Mouse (Mus musculus) embryonic facial prominence, embryonic 13.5 days (tissue): ENCODE measurements at regions not wholly inside any gene's neighbourhood (a gene's known extent, or its start where the extent isn't known, plus 50 kb on each side); places are given as distances from the start of the nearest gene placed in this dataset. TPM values are rescaled to one million over a fixed set of nuclear protein-coding genes. Genes with fewer than 3 reads are reported as not detected.
A peak's percentile ranks its signal among the peaks of the same experiment; 100 is the strongest.

Experiments
- ATAC-seq: fragments of 200-750 bp; cut with Nextera tagmentation; 2 replicates; pipeline ENCODE4 v1.8.0; 2017; ENCODE audit warnings: low read depth; ENCODE audit not compliant: insufficient number of reproducible peaks, insufficient read depth, low FRiP score, low TSS enrichment
- H3K27ac ChIP-seq: fragments of 300-500 bp; sonication (generic); 2 replicates; pipeline ENCODE4 v1.5.1; 2015; ENCODE audit warnings: moderate library complexity, mild to moderate bottlenecking, inconsistent platforms
- H3K27me3 ChIP-seq: fragments of 300-500 bp; sonication (generic); 2 replicates; pipeline ENCODE4 v1.6.1; 2015; ENCODE audit warnings: mild to moderate bottlenecking, inconsistent platforms
- H3K36me3 ChIP-seq: fragments of 300-500 bp; sonication (generic); 2 replicates; pipeline ENCODE4 v1.6.1; 2015; ENCODE audit warnings: mild to moderate bottlenecking, inconsistent platforms
- H3K4me1 ChIP-seq: fragments of 300-500 bp; sonication (generic); 2 replicates; pipeline ENCODE4 v1.6.1; 2015; ENCODE audit warnings: inconsistent platforms
- H3K4me2 ChIP-seq: fragments of 300-500 bp; sonication (generic); 2 replicates; pipeline ENCODE4 v1.6.1; 2015; ENCODE audit warnings: moderate library complexity, mild to moderate bottlenecking, inconsistent platforms
- H3K4me3 ChIP-seq: fragments of 300-500 bp; sonication (generic); 2 replicates; pipeline ENCODE4 v1.5.1; 2015; ENCODE audit warnings: mild to moderate bottlenecking, inconsistent platforms
- H3K9ac ChIP-seq: fragments of 300-500 bp; sonication (generic); 2 replicates; pipeline ENCODE4 v1.6.1; 2015; ENCODE audit warnings: mild to moderate bottlenecking, inconsistent platforms
- H3K9me3 ChIP-seq: fragments of 300-500 bp; sonication (generic); 2 replicates; pipeline ENCODE4 v1.6.1; 2016; ENCODE audit warnings: inconsistent platforms
- WGBS: fragments of 180-500 bp; shearing (Covaris S2); methylation state at CpG from one replicate; pipeline ENCODE4 v1.1.7; 2015; ENCODE audit warnings: mixed read lengths; 5-methylcytosine and 5-hydroxymethylcytosine counted together
- microRNA-seq: library from miRNA; unstranded; fragments of <30 nt; microRNA quantifications from one replicate; pipeline ENCODE4, GENCODE M21; 2016

- ATAC-seq, result no peak
- H3K36me3 ChIP-seq, result no peaks in the 10 kb centered on the region
- H3K9me3 ChIP-seq, result no peaks in the 10 kb centered on the region
- H3K4me3 ChIP-seq, result no peak overlapping the region
- 0 out of 2 replicates have a peak overlapping the region, but pooled peaks have one; percentile 11 for H3K27ac ChIP-seq
- WGBS, result 50% methylated on average over 12 of the region's 12 CpGs
- H3K9ac ChIP-seq, result no peak overlapping the region
- no peak overlapping the region for H3K4me2 ChIP-seq
- H3K27me3 ChIP-seq, result peaks cover 23% of the 10 kb centered on the region
- peaks cover 64% of the 10 kb centered on the region for H3K4me1 ChIP-seq
Observed at GRCm38 (mm10) chr12:109397175-109398058, 55.2 kb upstream of the Dlk1 start.

GRCm38 (mm10) chr12:109398473-109398872 lies 54.1 kb upstream of the Dlk1 start:
- H3K9me3 ChIP-seq, result no peaks in the 10 kb centered on the region
- 0 out of 2 replicates have a peak overlapping the region, but pooled peaks have one; percentile 29 for H3K27ac ChIP-seq
- no peaks in the 10 kb centered on the region for H3K36me3 ChIP-seq
- ATAC-seq, result no peak
- no peak overlapping the region for H3K9ac ChIP-seq
- H3K27me3 ChIP-seq, result peaks cover 15% of the 10 kb centered on the region
- H3K4me2 ChIP-seq, result no peak overlapping the region
- WGBS, result 76% methylated on average over 7 of the region's 7 CpGs
- H3K4me1 ChIP-seq, result peaks cover 70% of the 10 kb centered on the region
- no peak overlapping the region for H3K4me3 ChIP-seq

DNA sequence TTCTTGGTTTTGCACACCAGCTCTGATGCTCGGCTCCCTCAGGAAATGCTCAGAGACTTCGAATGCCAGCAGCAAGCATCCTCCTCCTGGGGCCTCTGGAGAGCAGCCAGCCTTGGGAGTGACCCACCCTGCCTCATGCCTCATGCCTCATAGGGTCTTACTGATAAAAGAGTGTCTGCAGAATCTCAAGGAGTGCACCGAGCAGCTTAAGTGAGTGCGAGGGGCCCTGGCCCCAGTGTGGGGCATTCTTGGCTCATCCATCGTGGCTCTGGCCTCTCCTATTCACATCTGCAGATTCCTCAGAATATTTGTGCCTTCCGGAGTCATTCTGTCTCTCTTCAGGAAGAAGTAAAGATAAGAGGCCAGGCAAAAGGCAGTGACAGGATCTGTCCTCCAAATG lies 53.7 kb upstream of the Dlk1 start:
- Histone ChIP-seq H3K9me3 (no peaks in the 10 kb centered on the region), H3K4me2 (peak overlapping the region; percentile 41; the same call in 1 of the 2 replicates), H3K9ac (no peak overlapping the region), H3K4me3 (no peak overlapping the region), H3K36me3 (no peaks in the 10 kb centered on the region), H3K27me3 (peaks cover 11% of the 10 kb centered on the region), H3K27ac (peak overlapping the region; percentile 29), H3K4me1 (peaks cover 67% of the 10 kb centered on the region)
- 20% methylated on average over 6 of the region's 6 CpGs for WGBS
- ATAC-seq, result no peak

- peaks cover 8% of the 10 kb centered on the region for H3K27me3 ChIP-seq
- no peak for ATAC-seq
- no peaks in the 10 kb centered on the region for H3K9me3 ChIP-seq
- no peaks in the 10 kb centered on the region for H3K36me3 ChIP-seq
- WGBS, result 13% methylated on average over 22 of the region's 22 CpGs
- H3K4me1 ChIP-seq, result peaks cover 63% of the 10 kb centered on the region
- no peak overlapping the region for H3K4me3 ChIP-seq
- no peak overlapping the region for H3K9ac ChIP-seq
- H3K27ac ChIP-seq, result 0 out of 2 replicates have a peak overlapping the region, but pooled peaks have one; percentile 13
- peak overlapping the region; percentile 41 for H3K4me2 ChIP-seq
Observed at GRCm38 (mm10) chr12:109399591-109399990, 53.0 kb upstream of the Dlk1 start.

DNA sequence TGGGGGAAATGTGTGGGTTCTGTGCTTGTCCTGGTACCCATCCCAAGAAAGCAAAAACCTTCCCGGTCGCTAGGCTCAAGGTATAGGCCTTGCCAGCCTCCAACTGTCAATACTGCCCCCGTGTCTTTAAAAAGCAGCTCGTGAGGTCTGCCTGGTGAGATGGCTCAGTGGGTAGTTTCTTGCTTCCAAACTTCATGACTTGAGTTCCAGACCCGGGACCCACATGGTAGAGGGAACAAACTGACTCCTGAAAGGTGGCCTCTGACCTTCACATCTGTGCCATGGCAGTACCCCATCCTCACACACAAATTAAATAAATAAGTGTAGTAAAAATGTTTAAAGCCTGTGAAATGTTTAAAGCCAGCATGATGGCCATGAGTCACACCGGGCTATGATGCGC lies 52.6 kb upstream of the Dlk1 start:
- H3K4me2 ChIP-seq, result peak overlapping the region; percentile 41
- peaks cover 6% of the 10 kb centered on the region for H3K27me3 ChIP-seq
- H3K4me1 ChIP-seq, result peaks cover 63% of the 10 kb centered on the region
- no peak for ATAC-seq
- no peaks in the 10 kb centered on the region for H3K36me3 ChIP-seq
- peak overlapping the region; percentile 13; the same call in 1 of the 2 replicates for H3K27ac ChIP-seq
- no peak overlapping the region for H3K4me3 ChIP-seq
- 72% methylated on average over 7 of the region's 7 CpGs for WGBS
- H3K9ac ChIP-seq, result no peak overlapping the region
- no peaks in the 10 kb centered on the region for H3K9me3 ChIP-seq

GRCm38 (mm10) chr12:109400936-109401586 lies 51.6 kb upstream of the Dlk1 start:
- peaks cover 5% of the 10 kb centered on the region; the same call in 1 of the 2 replicates for H3K27me3 ChIP-seq
- H3K36me3 ChIP-seq, result no peaks in the 10 kb centered on the region
- no peaks in the 10 kb centered on the region for H3K9me3 ChIP-seq
- H3K9ac ChIP-seq, result 0 out of 2 replicates have a peak overlapping the region, but pooled peaks have one; percentile 23
- peak overlapping the region; percentile 78; the same call in 1 of the 2 replicates for H3K27ac ChIP-seq
- WGBS, result 50% methylated on average over 15 of the region's 15 CpGs
- no peak overlapping the region for H3K4me3 ChIP-seq
- no peak for ATAC-seq
- H3K4me1 ChIP-seq, result peaks cover 65% of the 10 kb centered on the region
- no peak overlapping the region for H3K4me2 ChIP-seq

DNA sequence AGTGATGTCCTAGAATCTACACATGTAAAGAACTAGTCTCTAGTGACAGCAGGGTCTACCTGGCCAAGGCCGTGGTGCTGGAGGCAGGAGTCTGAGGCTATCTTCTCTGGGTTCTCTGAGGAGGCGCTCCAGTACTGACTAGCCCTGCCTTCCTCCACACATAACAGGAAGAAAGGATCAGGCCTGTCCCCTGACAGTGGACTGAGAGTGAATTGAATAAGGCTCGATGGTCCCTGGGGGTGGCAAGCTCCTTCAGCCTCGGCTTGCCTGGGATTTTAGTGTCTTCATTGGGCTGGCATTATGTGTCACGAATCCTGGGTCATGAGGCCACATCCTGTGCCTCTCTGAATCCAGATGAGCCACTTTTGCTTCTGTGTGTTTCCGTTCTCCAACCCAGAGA lies 50.9 kb upstream of the Dlk1 start:
- H3K36me3 ChIP-seq, result no peaks in the 10 kb centered on the region
- WGBS, result 51% methylated on average over 6 of the region's 6 CpGs
- no peaks in the 10 kb centered on the region for H3K9me3 ChIP-seq
- no peak overlapping the region for H3K9ac ChIP-seq
- no peak overlapping the region for H3K4me2 ChIP-seq
- H3K27me3 ChIP-seq, result peaks cover 5% of the 10 kb centered on the region; the same call in 1 of the 2 replicates
- ATAC-seq, result no peak
- no peak overlapping the region for H3K4me3 ChIP-seq
- peak overlapping the region; percentile 78 for H3K27ac ChIP-seq
- peaks cover 67% of the 10 kb centered on the region for H3K4me1 ChIP-seq

- Histone ChIP-seq H3K4me1 (peaks cover 67% of the 10 kb centered on the region), H3K9me3 (no peaks in the 10 kb centered on the region), H3K9ac (no peak overlapping the region), H3K27ac (peak overlapping the region; percentile 78), H3K36me3 (no peaks in the 10 kb centered on the region), H3K4me2 (no peak overlapping the region), H3K4me3 (no peak overlapping the region), H3K27me3 (peaks cover 3% of the 10 kb centered on the region; the same call in 1 of the 2 replicates)
- 0 out of 2 replicates have a peak, but pooled peaks have one; percentile 21 for ATAC-seq
- WGBS, result 21% methylated on average over 9 of the region's 9 CpGs
Observed at GRCm38 (mm10) chr12:109402226-109402625, 50.4 kb upstream of the Dlk1 start.

Small RNA genes in the stretch of these regions (microRNA-seq; reads per million reads assigned to microRNA genes)
- gene Gm22234 (not detected), gene Gm25297 (not detected)
